Mouse (Mus musculus): ENCODE measurements around the gene Padi1.

- no peak for TF ChIP-seq HCFC1 (IDR thresholded peaks at IDR 0.05; ENCODE audit: borderline replicate concordance, insufficient read depth, low read length)
- TF ChIP-seq CHD2 (IDR thresholded peaks at IDR 0.05; ENCODE audit: low read depth, low read length): no peak
Measured at GRCm38 (mm10) chr4:140827237-140827636, 18.3 kb downstream of the Padi1 start.
